ENCODE assay signal across 9 mouse cellular contexts in genomic region chr2:109941973-109942444, GRCm38 (mm10). TPM values are rescaled to one million over a fixed set of nuclear protein-coding genes. Genes with fewer than 3 reads are reported as not detected.
DNase-seq lines count a peak whose midpoint lies in the region; ATAC-seq and TF ChIP-seq lines count a peak whose summit lies in the region.
"Had no signal": no experiment of that assay in that cellular context is flagged by ENCODE, and none has a peak within 500 bp of the region (broad histone marks: within the 10 kb centered on the region; RNA-seq: fewer than 3 reads in every experiment).

No protein-coding gene starts in this region.

- WGBS in forebrain, embryonic 14.5 days = under 1% methylated on average over 5 of the region's 5 CpGs
- 7% methylated on average over 5 of the region's 5 CpGs for WGBS in midbrain, embryonic 11.5 days

- no peaks in the 10 kb centered on the region for H3K27me3 ChIP-seq in ES-Bruce4 (ENCODE audit: control insufficient read depth, insufficient read depth, low read length, poor library complexity, severe bottlenecking)
- H3K27me3 ChIP-seq in forebrain, embryonic 14.5 days (replicated peaks; ENCODE audit: control insufficient read depth, insufficient read depth, low read length) = peaks cover 24% of the 10 kb centered on the region
- H3K27me3 ChIP-seq in midbrain, embryonic 11.5 days (ENCODE audit: control insufficient read depth, insufficient read depth, low read length) = no peaks in the 10 kb centered on the region

- ATAC-seq in forebrain, embryonic 14.5 days = peak; percentile 70
- ATAC-seq in midbrain, embryonic 11.5 days (ENCODE audit: low FRiP score) = peak; percentile 78

- DNase-seq in R1 (ENCODE audit: low read depth, low spot score) = peak; percentile 86
- DNase-seq in forebrain, embryonic 14.5 days (ENCODE audit: low spot score) = peak; percentile 63
- DNase-seq in midbrain, embryonic 11.5 days (ENCODE audit: low spot score, missing footprints) = peak; percentile 93
- no peak for DNase-seq in left cerebral cortex, adult 9 months (ENCODE audit: low spot score in 2 of 2)
- DNase-seq in thymus, postnatal 36 days = no peak
- DNase-seq in lung, postnatal 4 days = no peak
- DNase-seq: heart, postnatal 4 days; right cerebral cortex, postnatal 14 days had no signal

- peak; percentile 79 for TF ChIP-seq EP300 in ES-Bruce4 (IDR thresholded peaks at IDR 0.05; ENCODE audit: insufficient read depth, low read depth, low read length)

- no peak overlapping the region for H3K9ac ChIP-seq in ES-Bruce4 (ENCODE audit: low read depth, poor library complexity, severe bottlenecking)
- H3K9ac ChIP-seq in forebrain, embryonic 14.5 days (ENCODE audit: low read length) = no peak overlapping the region
- H3K9ac ChIP-seq in midbrain, embryonic 11.5 days (ENCODE audit: low read length) = no peak overlapping the region

- TF ChIP-seq CTCF in ES-Bruce4 (IDR thresholded peaks at IDR 0.05; ENCODE audit: low read depth, low read length) = no peak

- no peak for TF ChIP-seq POLR2A in ES-Bruce4 (IDR thresholded peaks at IDR 0.05; ENCODE audit: insufficient read depth, low read length)

- no peaks in the 10 kb centered on the region for H3K36me3 ChIP-seq in ES-Bruce4 (ENCODE audit: control insufficient read depth, insufficient read depth, low read length, poor library complexity, severe bottlenecking)
- H3K36me3 ChIP-seq in forebrain, embryonic 14.5 days (ENCODE audit: control insufficient read depth, insufficient read depth, low read length) = no peaks in the 10 kb centered on the region
- H3K36me3 ChIP-seq in midbrain, embryonic 11.5 days (ENCODE audit: control insufficient read depth, insufficient read depth, low read length) = no peaks in the 10 kb centered on the region

- H3K4me3 ChIP-seq in ES-Bruce4 (ENCODE audit: low read depth, low read length) = no peak overlapping the region
- H3K4me3 ChIP-seq in forebrain, embryonic 14.5 days (ENCODE audit: low read depth, low read length) = no peak overlapping the region
- H3K4me3 ChIP-seq in midbrain, embryonic 11.5 days (ENCODE audit: low read depth, low read length) = no peak overlapping the region

- no peak overlapping the region for H3K4me2 ChIP-seq in forebrain, embryonic 14.5 days (ENCODE audit: low read length)
- peak overlapping the region; percentile 27; the same call in 1 of the 2 replicates for H3K4me2 ChIP-seq in midbrain, embryonic 11.5 days

- peaks cover 7% of the 10 kb centered on the region for H3K4me1 ChIP-seq in ES-Bruce4 (ENCODE audit: control insufficient read depth, insufficient read depth, low read length)
- peaks cover 17% of the 10 kb centered on the region for H3K4me1 ChIP-seq in forebrain, embryonic 14.5 days (ENCODE audit: control insufficient read depth, insufficient read depth, low read length)
- peaks cover 35% of the 10 kb centered on the region for H3K4me1 ChIP-seq in midbrain, embryonic 11.5 days (ENCODE audit: control insufficient read depth, insufficient read depth, low read length)

- no peaks in the 10 kb centered on the region for H3K9me3 ChIP-seq in ES-Bruce4 (replicated peaks; ENCODE audit: control insufficient read depth, insufficient read depth, low read length, poor library complexity, severe bottlenecking)
- H3K9me3 ChIP-seq in forebrain, embryonic 14.5 days (replicated peaks; ENCODE audit: control insufficient read depth, low read length) = no peaks in the 10 kb centered on the region; the same call in 1 of the 2 replicates
- no peaks in the 10 kb centered on the region for H3K9me3 ChIP-seq in midbrain, embryonic 11.5 days (ENCODE audit: control insufficient read depth, low read length)

- no peak overlapping the region for H3K27ac ChIP-seq in ES-Bruce4 (ENCODE audit: insufficient read depth, low read length)
- no peak overlapping the region for H3K27ac ChIP-seq in forebrain, embryonic 14.5 days (ENCODE audit: low read depth, low read length)
- H3K27ac ChIP-seq in midbrain, embryonic 11.5 days (ENCODE audit: low read depth, low read length) = peak overlapping the region; percentile 67

RNA-seq across cellular contexts. Expression of gene Lgr4, which starts 24.6 kb away (rescaled TPM):
- 56.5 and 64.2 TPM in 2 replicates for polyA plus RNA-seq in ES-Bruce4 (2011; ENCODE audit: insufficient read depth, insufficient read length, low read depth, missing spikeins)
- polyA plus RNA-seq in forebrain, embryonic 14.5 days (2014; fragmentation: Nextera tagmentation; extraction: Ambion mirVana) = 4.5 and 4.7 TPM in 2 replicates
- polyA plus RNA-seq in midbrain, embryonic 11.5 days (2014; fragmentation: Nextera tagmentation; extraction: Ambion mirVana) = 15.8 and 17.6 TPM in 2 replicates

RNA-seq across cellular contexts. Expression of gene Lin7c, which starts 51.4 kb away (rescaled TPM):
- polyA plus RNA-seq in ES-Bruce4 (2011; ENCODE audit: insufficient read depth, insufficient read length, low read depth, missing spikeins) = 131 and 139 TPM in 2 replicates
- 177 and 207 TPM in 2 replicates for polyA plus RNA-seq in forebrain, embryonic 14.5 days (2014; fragmentation: Nextera tagmentation; extraction: Ambion mirVana)
- 145 and 174 TPM in 2 replicates for polyA plus RNA-seq in midbrain, embryonic 11.5 days (2014; fragmentation: Nextera tagmentation; extraction: Ambion mirVana)

Comparison
In these comparisons a context has a peak if more than half of its experiments do, and no peak if none do; other contexts are left out.
1. DNase-seq: peak in R1 (single experiment), forebrain, embryonic 14.5 days (single experiment) and midbrain, embryonic 11.5 days (single experiment); none in left cerebral cortex, adult 9 months (0 of 2), thymus, postnatal 36 days (0 of 2) and lung, postnatal 4 days (0 of 2).